Mouse (Mus musculus) hindbrain, embryonic 16.5 days (tissue): ENCODE results near the gene Abcc8. TPM values are rescaled to one million over a fixed set of nuclear protein-coding genes. Genes with fewer than 3 reads are reported as not detected.
A peak's percentile ranks its signal among the peaks of the same experiment; 100 is the strongest.

Experiments
- ATAC-seq: fragments of 200-750 bp; cut with Nextera tagmentation; 2 replicates; pipeline ENCODE4 v1.8.0; 2017; ENCODE audit warnings: moderate TSS enrichment, moderate library complexity
- H3K27ac ChIP-seq: fragments of 300-500 bp; sonication (generic); 2 replicates; pipeline ENCODE4 v1.5.1; 2014; ENCODE audit warnings: low read depth, mild to moderate bottlenecking, control low read depth, low read length, moderate library complexity
- H3K27me3 ChIP-seq: fragments of 300-500 bp; sonication (generic); replicated peaks from 2 replicates; pipeline ENCODE4 v1.6.1; 2014; ENCODE audit warnings: low read length; ENCODE audit not compliant: control insufficient read depth, insufficient read depth
- H3K36me3 ChIP-seq: fragments of 300-500 bp; sonication (generic); 2 replicates; pipeline ENCODE4 v1.6.1; 2014; ENCODE audit warnings: mild to moderate bottlenecking, low read length, moderate library complexity, mixed read lengths; ENCODE audit not compliant: control insufficient read depth, insufficient read depth
- H3K4me1 ChIP-seq: fragments of 300-500 bp; sonication (generic); 2 replicates; pipeline ENCODE4 v1.6.1; 2014; ENCODE audit warnings: low read depth, low read length; ENCODE audit not compliant: control insufficient read depth, insufficient read depth
- H3K4me2 ChIP-seq: fragments of 300-500 bp; sonication (generic); 2 replicates; pipeline ENCODE4 v1.6.1; 2014; ENCODE audit warnings: mild to moderate bottlenecking, low read length, control low read depth, moderate library complexity
- H3K4me3 ChIP-seq: fragments of 300-500 bp; sonication (generic); 2 replicates; pipeline ENCODE4 v1.5.1; 2014; ENCODE audit warnings: mild to moderate bottlenecking, low read length, control low read depth, moderate library complexity
- H3K9ac ChIP-seq: fragments of 300-500 bp; sonication (generic); 2 replicates; pipeline ENCODE4 v1.6.1; 2014; ENCODE audit warnings: low read depth, mild to moderate bottlenecking, control low read depth, low read length, moderate library complexity
- H3K9me3 ChIP-seq: fragments of 300-500 bp; sonication (generic); 2 replicates; pipeline ENCODE4 v1.6.1; 2014; ENCODE audit warnings: mild to moderate bottlenecking, low read length, moderate library complexity; ENCODE audit not compliant: control insufficient read depth
- WGBS: fragments of 180-500 bp; shearing (Covaris S2); extraction: QIAGEN DNeasy Blood & Tissue Kit; methylation state at CpG from one replicate; pipeline ENCODE4 v1.1.7; 2014; 5-methylcytosine and 5-hydroxymethylcytosine counted together
- polyA plus RNA-seq: library from polyadenylated mRNA; unstranded; fragments of >200 nt; fragmentation: Nextera tagmentation; extraction: Ambion mirVana; gene quantifications from 2 replicates; pipeline ENCODE4 v1.2.1, GENCODE M21; 2015

The Abcc8 gene
- polyA plus RNA-seq = 12.0 and 13.6 TPM in 2 replicates

DNA sequence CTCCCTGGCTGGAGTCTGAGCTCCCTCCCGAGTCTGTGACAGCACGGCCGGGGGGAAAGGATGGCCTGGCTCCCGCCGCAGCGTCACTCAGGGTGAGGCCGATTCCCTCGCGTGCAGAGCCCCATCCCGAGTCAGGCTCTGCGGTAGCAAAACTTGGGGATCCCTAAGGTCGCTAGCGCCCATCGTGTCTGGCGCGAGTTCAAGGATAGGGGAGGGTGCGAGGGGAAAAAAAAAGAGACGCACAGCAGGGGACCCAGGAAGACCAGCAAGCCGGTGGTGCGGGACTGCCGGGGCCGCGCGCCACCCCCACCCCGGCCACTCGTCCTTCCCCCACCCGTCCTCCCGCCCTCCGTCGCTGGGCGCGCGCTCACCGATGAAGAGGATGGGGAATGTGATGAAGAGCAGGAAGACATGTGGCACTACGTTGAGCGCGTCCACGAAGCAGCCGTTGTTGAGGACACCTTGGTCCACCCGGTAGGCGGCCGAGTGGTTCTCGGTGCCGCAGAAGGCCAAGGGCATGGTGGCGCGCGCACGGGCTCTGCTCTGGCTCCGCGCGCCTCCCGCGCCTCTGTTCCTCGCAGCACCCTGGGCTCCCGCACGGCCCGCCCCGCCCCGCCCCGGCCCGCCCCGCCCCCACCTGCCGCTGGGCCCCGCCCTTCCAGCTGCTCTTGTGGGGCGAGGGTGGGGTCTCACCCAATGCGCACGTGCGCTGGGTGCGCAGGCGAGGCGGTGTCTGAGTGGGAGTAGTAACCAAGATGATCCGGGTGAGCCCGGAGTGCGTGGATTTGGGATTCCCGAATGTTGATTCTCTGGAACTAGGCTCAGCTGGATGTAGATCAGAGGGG is at the start of gene Abcc8:
Gene Abcc8, minus strand, starts transcription at position 603 of the 845 bp plus-strand sequence.
- H3K9ac ChIP-seq = peak within 1 kb of the TSS; percentile 68
- no peak within 1 kb of the TSS for H3K27ac ChIP-seq
- H3K9me3 ChIP-seq = no peaks in the 10 kb centered on the region
- peaks cover 5% of the 10 kb centered on the region; the same call in 1 of the 2 replicates for H3K27me3 ChIP-seq
- H3K4me3 ChIP-seq = peak within 1 kb of the TSS; percentile 58
- H3K36me3 ChIP-seq = no peaks in the 10 kb centered on the region
- under 1% methylated on average over 46 of the region's 75 CpGs for WGBS
- H3K4me2 ChIP-seq = peak within 1 kb of the TSS; percentile 90
- ATAC-seq = peak; percentile 70
- H3K4me1 ChIP-seq = peaks cover 4% of the 10 kb centered on the region

DNA sequence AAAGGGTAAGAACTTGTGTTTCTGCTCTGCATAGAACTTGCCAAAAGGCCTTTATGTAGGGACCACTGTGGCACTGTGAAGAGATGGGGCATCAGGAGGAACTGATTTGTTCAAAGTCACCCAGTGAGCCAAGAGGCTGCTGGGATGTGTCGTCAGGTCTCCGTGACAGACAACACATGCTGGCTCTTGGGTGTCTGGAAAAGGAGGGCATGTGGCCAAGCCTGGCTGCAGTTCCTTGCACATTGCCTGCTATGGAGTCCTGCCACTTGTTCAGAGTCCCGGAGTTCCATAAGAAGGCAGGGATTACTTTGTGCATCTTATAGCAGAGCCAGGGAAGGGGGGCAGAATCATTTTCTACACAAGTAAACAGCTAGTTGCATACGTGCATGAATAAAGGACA is 47.1 kb upstream of the Abcc8 start:
- Histone ChIP-seq H3K36me3 (no peaks in the 10 kb centered on the region), H3K27ac (no peak overlapping the region), H3K9me3 (no peaks in the 10 kb centered on the region), H3K4me2 (no peak overlapping the region), H3K27me3 (no peaks in the 10 kb centered on the region), H3K4me3 (no peak overlapping the region), H3K4me1 (0 out of 2 replicates have a peak, but pooled peaks cover 4% of the 10 kb centered on the region), H3K9ac (no peak overlapping the region)
- 40% methylated on average over 4 of the region's 4 CpGs for WGBS
- ATAC-seq = peak; percentile 15; the same call in 1 of the 2 replicates

DNA sequence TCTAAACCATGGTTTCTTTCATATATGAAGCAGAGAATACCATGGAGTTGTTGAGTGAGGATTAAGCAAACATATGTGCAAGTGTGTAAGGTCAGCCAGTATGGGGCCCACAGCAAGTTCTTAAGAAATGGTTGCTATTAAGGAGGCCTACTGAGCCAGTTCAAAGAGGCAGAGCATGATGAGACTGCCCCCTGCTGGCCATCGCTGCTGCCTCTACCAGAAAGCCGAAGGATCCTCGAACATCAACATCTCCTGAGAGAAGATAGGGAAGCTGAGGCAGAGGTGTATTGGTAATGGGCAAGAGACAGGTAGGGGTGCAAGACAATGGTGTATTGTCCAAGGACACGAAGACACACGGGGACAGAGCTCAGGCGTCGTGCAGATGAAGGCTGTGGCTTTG is 46.4 kb upstream of the Abcc8 start:
- no peak overlapping the region for H3K4me3 ChIP-seq
- ATAC-seq = no peak
- H3K9me3 ChIP-seq = no peaks in the 10 kb centered on the region
- no peak overlapping the region for H3K4me2 ChIP-seq
- H3K27ac ChIP-seq = no peak overlapping the region
- H3K4me1 ChIP-seq = 0 out of 2 replicates have a peak, but pooled peaks cover 4% of the 10 kb centered on the region
- H3K9ac ChIP-seq = no peak overlapping the region
- H3K36me3 ChIP-seq = no peaks in the 10 kb centered on the region
- 32% methylated on average over 7 of the region's 7 CpGs for WGBS
- no peaks in the 10 kb centered on the region for H3K27me3 ChIP-seq

DNA sequence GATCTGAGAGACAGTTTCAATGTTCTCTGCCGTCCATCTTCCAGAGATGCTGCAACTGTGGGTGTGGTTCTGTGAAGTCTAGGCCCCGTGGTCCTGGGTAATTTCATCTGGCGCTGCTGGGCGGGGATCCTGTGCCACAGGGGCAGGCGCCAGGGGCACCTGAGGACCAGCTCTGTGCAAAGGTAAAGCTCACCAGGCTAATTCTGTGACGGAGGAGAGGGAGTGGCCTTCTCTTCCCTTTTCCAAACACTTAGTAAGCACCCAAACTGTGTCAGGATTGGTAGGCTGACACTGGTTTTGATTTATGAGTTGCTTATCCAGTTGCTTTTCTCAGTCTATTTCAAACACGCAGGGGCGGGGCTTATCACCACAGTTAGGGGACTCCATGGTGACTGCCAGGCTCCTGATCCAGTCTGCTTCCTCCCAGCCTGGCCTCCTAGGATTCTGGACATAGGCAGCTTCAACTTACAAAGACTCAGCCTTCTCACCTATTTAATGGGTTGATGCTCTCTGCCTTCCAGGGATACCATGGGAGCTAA is 40.8 kb upstream of the Abcc8 start:
- no peaks in the 10 kb centered on the region for H3K27me3 ChIP-seq
- no peak for ATAC-seq
- H3K9ac ChIP-seq = no peak overlapping the region
- no peaks in the 10 kb centered on the region for H3K4me1 ChIP-seq
- WGBS = 69% methylated on average over 8 of the region's 8 CpGs
- no peak overlapping the region for H3K4me2 ChIP-seq
- no peaks in the 10 kb centered on the region for H3K36me3 ChIP-seq
- H3K4me3 ChIP-seq = no peak overlapping the region
- no peaks in the 10 kb centered on the region for H3K9me3 ChIP-seq
- H3K27ac ChIP-seq = no peak overlapping the region

DNA sequence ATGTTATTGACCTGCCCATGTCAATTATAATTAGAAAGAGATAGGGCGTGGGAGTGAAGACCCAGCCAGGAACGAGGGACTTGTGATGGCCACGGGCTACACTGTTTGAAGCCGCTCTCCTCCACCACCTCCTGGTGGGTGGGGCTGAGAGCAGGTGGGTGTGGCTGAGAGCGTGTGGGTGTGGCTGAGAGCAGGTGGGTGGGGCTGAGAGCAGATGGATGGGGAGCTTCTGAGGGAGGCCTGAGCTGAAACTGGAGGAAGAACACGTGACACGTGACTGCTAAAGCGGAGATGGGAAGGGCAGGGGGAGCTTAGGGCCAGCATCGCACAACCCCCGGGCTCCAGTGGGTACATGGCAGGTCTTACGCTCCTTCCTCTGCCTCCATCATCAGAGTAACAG is 38.6 kb upstream of the Abcc8 start:
- 14% methylated on average over 11 of the region's 11 CpGs for WGBS
- H3K4me1 ChIP-seq = no peaks in the 10 kb centered on the region
- ATAC-seq = peak; percentile 22; the same call in 1 of the 2 replicates

DNA sequence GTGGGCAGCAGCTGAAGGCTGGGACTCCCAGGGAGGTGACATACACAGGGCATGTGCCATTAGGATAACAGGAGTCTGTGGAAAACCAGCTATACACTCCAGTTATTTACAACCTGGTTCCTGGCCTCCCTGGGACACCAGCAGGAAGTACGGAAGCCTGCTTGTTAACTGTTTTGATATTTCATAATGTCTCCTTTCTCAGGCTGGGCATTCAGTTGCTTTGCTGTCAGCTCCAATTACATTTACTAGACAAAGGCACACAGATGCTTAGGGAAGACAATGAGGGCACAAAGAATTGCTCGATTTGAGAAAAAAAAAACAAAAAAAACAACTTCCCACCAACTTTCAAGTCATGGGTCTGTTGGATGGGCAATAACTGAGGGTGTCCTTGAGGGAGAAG is 36.6 kb upstream of the Abcc8 start:
- no peak overlapping the region for H3K27ac ChIP-seq
- 55% methylated on average over 2 of the region's 2 CpGs for WGBS
- no peak overlapping the region for H3K9ac ChIP-seq
- H3K27me3 ChIP-seq = no peaks in the 10 kb centered on the region
- H3K4me2 ChIP-seq = no peak overlapping the region
- H3K4me3 ChIP-seq = no peak overlapping the region
- H3K36me3 ChIP-seq = no peaks in the 10 kb centered on the region
- H3K4me1 ChIP-seq = no peaks in the 10 kb centered on the region
- no peak for ATAC-seq
- H3K9me3 ChIP-seq = no peaks in the 10 kb centered on the region

More for the DNA sequence above, 38.6 kb upstream of the Abcc8 start:
- Histone ChIP-seq H3K4me2 (no peak overlapping the region), H3K27me3 (no peaks in the 10 kb centered on the region), H3K9me3 (no peaks in the 10 kb centered on the region), H3K9ac (no peak overlapping the region), H3K4me3 (no peak overlapping the region), H3K27ac (no peak overlapping the region), H3K36me3 (no peaks in the 10 kb centered on the region)

DNA sequence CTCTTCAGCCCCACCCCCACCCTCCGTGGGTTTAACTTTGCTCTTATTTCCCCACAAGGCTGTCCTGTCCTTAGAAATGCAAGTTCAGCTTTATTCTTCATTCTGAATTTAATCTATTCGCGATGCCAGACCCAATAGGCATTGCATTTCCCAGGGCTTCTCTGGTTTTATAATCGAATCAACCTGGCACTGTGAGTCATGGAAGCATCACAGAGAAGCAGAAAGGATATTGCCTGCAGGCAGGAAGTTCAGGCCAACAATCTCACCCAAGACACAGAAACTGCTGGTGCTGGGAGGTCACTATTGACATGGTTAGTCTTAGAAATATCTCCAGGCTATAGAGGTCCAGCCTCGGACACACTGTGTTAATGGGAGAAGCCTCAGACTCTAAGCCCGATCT is 30.4 kb upstream of the Abcc8 start:
- 85% methylated on average over 6 of the region's 6 CpGs for WGBS
- ATAC-seq = no peak
- no peaks in the 10 kb centered on the region for H3K36me3 ChIP-seq

DNA sequence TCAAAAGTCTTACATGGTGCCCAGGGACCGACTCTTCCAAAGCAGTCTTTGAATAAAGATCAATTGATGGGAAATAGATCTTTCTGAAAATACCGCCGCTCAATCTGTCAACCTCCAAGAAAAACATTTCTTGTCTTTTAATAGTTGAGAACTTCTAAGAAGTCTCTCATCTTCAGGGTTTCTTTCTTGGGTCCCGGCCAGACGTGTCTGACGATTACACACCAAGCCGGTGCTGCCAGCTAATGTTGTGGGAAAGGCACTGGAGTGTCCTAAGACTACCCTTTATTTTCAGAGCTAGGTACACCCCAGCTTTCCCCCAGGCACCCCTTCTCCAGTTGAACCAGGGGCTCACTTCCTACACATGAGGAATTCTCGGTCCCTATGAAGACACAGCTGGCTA is 28.3 kb upstream of the Abcc8 start:
- no peak overlapping the region for H3K27ac ChIP-seq
- H3K36me3 ChIP-seq = no peaks in the 10 kb centered on the region
- no peak for ATAC-seq
- no peak overlapping the region for H3K9ac ChIP-seq
- no peaks in the 10 kb centered on the region for H3K27me3 ChIP-seq
- no peak overlapping the region for H3K4me2 ChIP-seq
- WGBS = 92% methylated on average over 8 of the region's 8 CpGs
- H3K9me3 ChIP-seq = no peaks in the 10 kb centered on the region
- no peak overlapping the region for H3K4me3 ChIP-seq
- H3K4me1 ChIP-seq = no peaks in the 10 kb centered on the region

More for the DNA sequence above, 30.4 kb upstream of the Abcc8 start:
- Histone ChIP-seq H3K4me1 (no peaks in the 10 kb centered on the region), H3K9me3 (no peaks in the 10 kb centered on the region), H3K27me3 (no peaks in the 10 kb centered on the region), H3K4me3 (no peak overlapping the region), H3K27ac (no peak overlapping the region), H3K9ac (no peak overlapping the region), H3K4me2 (no peak overlapping the region)

DNA sequence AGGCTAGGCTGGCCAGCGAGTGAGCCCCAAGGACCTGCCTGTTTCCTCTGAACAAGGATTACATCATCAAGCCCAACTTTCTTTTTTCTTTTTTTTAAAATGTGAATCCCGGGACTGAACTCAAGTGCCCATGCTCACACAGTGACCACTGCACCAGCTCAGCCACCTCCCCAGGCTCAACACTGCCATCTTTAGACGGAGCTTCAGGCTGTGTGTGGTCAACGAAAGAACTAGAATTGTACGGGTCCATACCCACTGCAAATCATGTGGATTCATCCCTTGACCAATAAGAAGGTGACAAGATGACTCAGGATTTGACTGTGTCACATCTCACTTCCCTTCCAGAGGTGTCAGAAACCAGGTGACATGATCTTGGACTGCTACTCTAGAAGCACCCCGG is 24.9 kb upstream of the Abcc8 start:
- no peak overlapping the region for H3K4me2 ChIP-seq
- no peak overlapping the region for H3K9ac ChIP-seq
- no peaks in the 10 kb centered on the region for H3K27me3 ChIP-seq
- no peak overlapping the region for H3K4me3 ChIP-seq
- no peaks in the 10 kb centered on the region for H3K9me3 ChIP-seq
- no peak overlapping the region for H3K27ac ChIP-seq
- ATAC-seq = no peak
- WGBS = 79% methylated on average over 6 of the region's 6 CpGs
- no peaks in the 10 kb centered on the region for H3K4me1 ChIP-seq
- H3K36me3 ChIP-seq = no peaks in the 10 kb centered on the region
